Mouse (Mus musculus): ENCODE results near the gene Cog3. TPM values are rescaled to one million over a fixed set of nuclear protein-coding genes. Genes with fewer than 3 reads are reported as not detected.

The Cog3 gene
- polyA plus RNA-seq, 1 experiment from 2014 or later: 9.2 TPM

- H3K4me1 ChIP-seq (replicated peaks; ENCODE audit: control insufficient read depth, insufficient read depth, low read length): no peaks in the 10 kb centered on the region
- no peaks in the 10 kb centered on the region for H3K9me3 ChIP-seq (ENCODE audit: control insufficient read depth)
- WGBS: 83% methylated on average over 5 of the region's 5 CpGs
- H3K9ac ChIP-seq (ENCODE audit: low read depth, low read length): no peak overlapping the region
- H3K4me3 ChIP-seq (ENCODE audit: low read depth, low read length): no peak overlapping the region
- no peaks in the 10 kb centered on the region for H3K27me3 ChIP-seq (replicated peaks; ENCODE audit: control insufficient read depth, insufficient read depth, low read length)
- peaks cover 3% of the 10 kb centered on the region; the same call in 1 of the 2 replicates for H3K36me3 ChIP-seq (ENCODE audit: control insufficient read depth, insufficient read depth)
- no peak for ATAC-seq
- no peak for TF ChIP-seq CTCF (IDR thresholded peaks at IDR 0.05; ENCODE audit: low read depth)
- no peak overlapping the region for H3K4me2 ChIP-seq (replicated peaks; ENCODE audit: low read depth)
- no peak overlapping the region for H3K27ac ChIP-seq (ENCODE audit: low read depth, low read length)
Observed at GRCm38 (mm10) chr14:75696096-75696495, 58.2 kb downstream of the Cog3 start.

- ATAC-seq: no peak
- no peak overlapping the region for H3K4me2 ChIP-seq (replicated peaks; ENCODE audit: low read depth)
- H3K9ac ChIP-seq (ENCODE audit: low read depth, low read length): no peak overlapping the region
- H3K4me3 ChIP-seq (ENCODE audit: low read depth, low read length): no peak overlapping the region
- H3K36me3 ChIP-seq (ENCODE audit: control insufficient read depth, insufficient read depth): no peaks in the 10 kb centered on the region
- no peak for TF ChIP-seq CTCF (IDR thresholded peaks at IDR 0.05; ENCODE audit: low read depth)
- H3K27me3 ChIP-seq (replicated peaks; ENCODE audit: control insufficient read depth, insufficient read depth, low read length): no peaks in the 10 kb centered on the region
- H3K9me3 ChIP-seq (ENCODE audit: control insufficient read depth): no peaks in the 10 kb centered on the region
- no peak overlapping the region for H3K27ac ChIP-seq (ENCODE audit: low read depth, low read length)
- 92% methylated on average over 2 of the region's 2 CpGs for WGBS
- H3K4me1 ChIP-seq (replicated peaks; ENCODE audit: control insufficient read depth, insufficient read depth, low read length): no peaks in the 10 kb centered on the region
Observed at GRCm38 (mm10) chr14:75690428-75690827, 63.9 kb downstream of the Cog3 start.

GRCm38 (mm10) chr14:75676316-75676715 lies 78.0 kb downstream of the Cog3 start:
- no peak for ATAC-seq
- Histone ChIP-seq H3K27me3 (replicated peaks; ENCODE audit: control insufficient read depth, insufficient read depth, low read length) (no peaks in the 10 kb centered on the region), H3K4me2 (replicated peaks; ENCODE audit: low read depth) (no peak overlapping the region), H3K9ac (ENCODE audit: low read depth, low read length) (no peak overlapping the region), H3K36me3 (ENCODE audit: control insufficient read depth, insufficient read depth) (no peaks in the 10 kb centered on the region), H3K27ac (ENCODE audit: low read depth, low read length) (no peak overlapping the region), H3K4me1 (replicated peaks; ENCODE audit: control insufficient read depth, insufficient read depth, low read length) (no peaks in the 10 kb centered on the region), H3K4me3 (ENCODE audit: low read depth, low read length) (no peak overlapping the region), H3K9me3 (ENCODE audit: control insufficient read depth) (no peaks in the 10 kb centered on the region)
- TF ChIP-seq CTCF (IDR thresholded peaks at IDR 0.05; ENCODE audit: low read depth): no peak
- 64% methylated on average over 6 of the region's 6 CpGs for WGBS

- Histone ChIP-seq H3K27ac (ENCODE audit: low read depth, low read length) (no peak overlapping the region), H3K9ac (ENCODE audit: low read depth, low read length) (no peak overlapping the region), H3K27me3 (replicated peaks; ENCODE audit: control insufficient read depth, insufficient read depth, low read length) (no peaks in the 10 kb centered on the region), H3K36me3 (ENCODE audit: control insufficient read depth, insufficient read depth) (no peaks in the 10 kb centered on the region), H3K4me3 (ENCODE audit: low read depth, low read length) (no peak overlapping the region), H3K4me1 (replicated peaks; ENCODE audit: control insufficient read depth, insufficient read depth, low read length) (no peaks in the 10 kb centered on the region), H3K9me3 (ENCODE audit: control insufficient read depth) (no peaks in the 10 kb centered on the region), H3K4me2 (replicated peaks; ENCODE audit: low read depth) (no peak overlapping the region)
- TF ChIP-seq CTCF (IDR thresholded peaks at IDR 0.05; ENCODE audit: low read depth): peak; percentile 28; the same call in 1 of the 2 replicates
- 59% methylated on average over 1 of the region's 1 CpGs for WGBS
- no peak for ATAC-seq
Observed at GRCm38 (mm10) chr14:75669085-75669645, 85.2 kb downstream of the Cog3 start.

- Histone ChIP-seq H3K4me2 (replicated peaks; ENCODE audit: low read depth) (no peak overlapping the region), H3K9ac (ENCODE audit: low read depth, low read length) (no peak overlapping the region), H3K36me3 (ENCODE audit: control insufficient read depth, insufficient read depth) (no peaks in the 10 kb centered on the region), H3K4me1 (replicated peaks; ENCODE audit: control insufficient read depth, insufficient read depth, low read length) (no peaks in the 10 kb centered on the region), H3K9me3 (ENCODE audit: control insufficient read depth) (no peaks in the 10 kb centered on the region), H3K4me3 (ENCODE audit: low read depth, low read length) (no peak overlapping the region), H3K27me3 (replicated peaks; ENCODE audit: control insufficient read depth, insufficient read depth, low read length) (no peaks in the 10 kb centered on the region), H3K27ac (ENCODE audit: low read depth, low read length) (no peak overlapping the region)
- TF ChIP-seq CTCF (IDR thresholded peaks at IDR 0.05; ENCODE audit: low read depth): no peak
- no peak for ATAC-seq
- 93% methylated on average over 2 of the region's 2 CpGs for whole genome bisulfite sequencing
Observed at GRCm38 (mm10) chr14:75665430-75666180, 88.7 kb downstream of the Cog3 start.

GRCm38 (mm10) chr14:75661548-75661947 lies 92.8 kb downstream of the Cog3 start:
- Histone ChIP-seq H3K36me3 (ENCODE audit: control insufficient read depth, insufficient read depth) (no peaks in the 10 kb centered on the region), H3K27ac (ENCODE audit: low read depth, low read length) (no peak overlapping the region), H3K4me2 (replicated peaks; ENCODE audit: low read depth) (no peak overlapping the region), H3K4me3 (ENCODE audit: low read depth, low read length) (no peak overlapping the region), H3K9me3 (ENCODE audit: control insufficient read depth) (no peaks in the 10 kb centered on the region), H3K4me1 (replicated peaks; ENCODE audit: control insufficient read depth, insufficient read depth, low read length) (no peaks in the 10 kb centered on the region), H3K27me3 (replicated peaks; ENCODE audit: control insufficient read depth, insufficient read depth, low read length) (no peaks in the 10 kb centered on the region), H3K9ac (ENCODE audit: low read depth, low read length) (no peak overlapping the region)
- TF ChIP-seq CTCF (IDR thresholded peaks at IDR 0.05; ENCODE audit: low read depth): no peak
- ATAC-seq: no peak
- WGBS: 63% methylated on average over 8 of the region's 8 CpGs
